Mouse (Mus musculus) E14TG2a.4 (cell line): Measurements from ENCODE around the gene Slc25a31.

Experiments
- CTCF ChIP-seq: conservative IDR thresholded peaks from 2 replicates; pipeline ENCODE4 v1.5.1; 2014; ENCODE audit warnings: low read length
- NANOG ChIP-seq: IDR thresholded peaks from 2 replicates; pipeline ENCODE4 v1.6.1; 2014; ENCODE audit warnings: borderline replicate concordance, low read length, mixed read lengths
- POU5F1 ChIP-seq: IDR thresholded peaks from 2 replicates; pipeline ENCODE4 v1.6.1; 2014; ENCODE audit warnings: low read length, borderline replicate concordance

DNA sequence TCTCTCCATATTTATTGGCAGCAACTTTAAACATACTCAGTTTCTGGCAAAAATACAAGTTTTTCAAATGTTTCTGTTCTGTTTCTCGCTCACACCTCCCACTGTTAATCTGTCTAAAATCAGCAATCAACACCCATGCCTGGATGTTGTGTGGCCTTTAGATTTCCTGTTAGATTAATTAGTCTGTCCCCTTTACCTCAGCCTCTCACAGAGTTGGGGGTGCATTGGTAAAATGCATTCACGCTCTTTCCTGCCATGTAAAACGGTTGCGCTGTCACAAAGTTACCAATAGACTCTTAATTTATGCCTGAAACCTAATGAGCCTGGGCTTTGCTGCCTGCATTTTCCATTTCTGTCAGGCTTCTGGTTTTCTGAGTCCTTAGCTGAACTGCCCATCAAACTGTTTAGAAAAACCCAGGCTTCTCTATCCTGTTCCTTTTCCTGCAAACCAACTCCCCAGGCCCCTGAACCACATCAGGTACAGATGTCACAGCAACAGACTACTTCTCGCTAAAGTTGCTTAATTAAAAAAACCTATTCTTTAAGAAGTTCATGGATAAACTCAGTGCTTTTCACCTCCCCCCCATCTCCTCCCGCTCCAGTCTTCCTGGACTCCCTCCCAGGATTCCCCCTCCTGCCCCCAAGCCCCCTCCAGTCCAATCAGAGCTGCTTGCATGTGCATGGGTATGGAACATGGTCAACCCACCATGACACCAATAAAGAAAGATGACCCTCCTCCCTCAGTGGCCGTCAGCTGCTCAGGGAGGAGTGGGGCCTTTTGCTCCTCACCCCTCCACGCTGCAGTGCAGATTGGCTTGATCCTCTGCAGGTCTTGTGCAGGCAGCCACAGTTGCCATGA lies 41.6 kb upstream of the Slc25a31 start:
- no peak for TF ChIP-seq CTCF
- TF ChIP-seq POU5F1: no peak
- TF ChIP-seq NANOG: no peak
